Mouse (Mus musculus) forelimb bud, embryonic 11.5 days (tissue): Measurements from ENCODE around the gene Dgkq.
"Not testable (repeated sequence)": the region's sequence is repeated elsewhere in the genome, so short reads cannot be mapped to it uniquely, and the experiment has no call there.

ENCODE experiments used
- DNase-seq: peaks from one replicate; pipeline ENCODE4 v3.0.0-alpha.2; 2012; ENCODE audit warnings: low read depth, low spot score

The Dgkq gene

GRCm38 (mm10) chr5:108655381-108655780, 14.1 kb downstream of the Dgkq start:
- no peak for DNase-seq

- no peak for DNase-seq
These were observed 15.0 kb downstream of the Dgkq start for GRCm38 (mm10) chr5:108654444-108654990.

GRCm38 (mm10) chr5:108653341-108653740, 16.1 kb downstream of the Dgkq start:
- DNase-seq, result no peak

- peak; percentile 66 for DNase-seq
These were observed 17.6 kb downstream of the Dgkq start for GRCm38 (mm10) chr5:108651823-108652222.

- no peak for DNase-seq
These were observed 18.2 kb downstream of the Dgkq start for GRCm38 (mm10) chr5:108651136-108651720.

GRCm38 (mm10) chr5:108650341-108650740, 19.1 kb downstream of the Dgkq start:
- DNase-seq, result no peak

- no peak for DNase-seq
These were observed 20.4 kb downstream of the Dgkq start for GRCm38 (mm10) chr5:108648937-108649576.

DNA sequence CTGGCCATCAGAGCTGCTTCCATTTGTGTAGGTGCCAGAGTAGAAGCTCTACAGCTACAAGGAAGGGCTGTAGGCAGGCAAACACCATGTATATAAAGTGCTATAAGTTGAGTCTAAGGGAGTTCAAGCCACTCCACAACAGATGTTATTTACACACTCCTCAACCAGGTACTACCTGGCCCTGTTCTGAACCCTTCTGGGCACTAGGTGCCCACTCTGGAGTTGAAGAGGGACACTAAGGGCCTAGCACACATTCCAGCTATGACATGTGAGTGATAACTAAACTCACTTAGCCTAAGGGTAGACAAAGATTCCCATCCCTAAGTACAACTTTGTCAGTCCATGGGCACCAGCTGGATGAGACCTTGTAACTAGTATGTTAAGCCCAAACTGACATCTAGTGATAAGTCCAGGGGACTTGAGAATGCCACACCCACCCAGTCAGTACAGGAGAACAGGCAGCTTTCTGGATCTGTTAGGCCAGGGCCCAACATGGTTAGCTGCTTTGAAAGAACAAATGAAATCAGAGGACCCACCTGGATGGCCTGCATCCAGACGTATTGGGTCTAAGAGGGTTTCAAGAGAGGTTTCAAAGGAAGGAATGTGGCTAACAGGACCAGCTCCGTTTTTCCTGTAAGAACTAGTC, 21.5 kb downstream of the Dgkq start:
- no peak for DNase-seq

- DNase-seq, result no peak
These were observed 22.2 kb downstream of the Dgkq start for GRCm38 (mm10) chr5:108647311-108647710.

DNA sequence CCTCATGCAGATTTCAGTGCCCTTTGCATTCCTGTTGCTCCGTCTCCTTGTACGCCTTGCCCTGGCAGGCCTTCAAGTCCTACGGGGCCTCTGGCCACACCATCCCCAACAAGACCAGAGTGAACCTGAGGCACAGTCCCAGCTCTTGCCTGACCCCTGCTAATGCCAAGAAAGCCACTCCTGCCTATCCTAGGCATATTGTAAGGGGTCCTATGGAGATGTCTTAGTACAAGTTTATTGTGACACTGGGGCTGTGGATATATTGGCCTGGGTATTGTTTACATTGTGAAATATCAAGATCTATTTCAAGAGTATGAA, 23.2 kb downstream of the Dgkq start:
- DNase-seq, result no peak

GRCm38 (mm10) chr5:108645651-108646342, 23.7 kb downstream of the Dgkq start:
- DNase-seq, result no peak

DNA sequence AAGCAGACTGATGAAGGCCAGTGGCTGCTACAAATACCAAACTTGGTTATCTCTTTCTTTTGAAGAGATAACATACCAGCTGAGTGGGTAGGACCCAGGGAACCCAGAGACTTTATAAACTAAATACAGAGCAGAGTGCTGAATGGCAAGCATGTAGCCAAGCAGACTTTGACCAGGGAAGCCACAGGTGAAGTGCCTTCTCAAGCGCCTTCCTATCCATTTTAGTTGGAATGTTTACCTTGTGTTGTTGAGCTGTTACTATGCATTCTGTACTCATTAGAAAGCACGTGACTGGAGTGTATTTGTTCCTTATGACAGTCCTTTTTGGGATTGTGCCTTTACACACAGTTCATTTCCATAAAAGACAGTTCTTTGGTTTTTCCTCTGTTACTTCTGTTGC, 25.8 kb downstream of the Dgkq start:
- DNase-seq, result no peak

DNA sequence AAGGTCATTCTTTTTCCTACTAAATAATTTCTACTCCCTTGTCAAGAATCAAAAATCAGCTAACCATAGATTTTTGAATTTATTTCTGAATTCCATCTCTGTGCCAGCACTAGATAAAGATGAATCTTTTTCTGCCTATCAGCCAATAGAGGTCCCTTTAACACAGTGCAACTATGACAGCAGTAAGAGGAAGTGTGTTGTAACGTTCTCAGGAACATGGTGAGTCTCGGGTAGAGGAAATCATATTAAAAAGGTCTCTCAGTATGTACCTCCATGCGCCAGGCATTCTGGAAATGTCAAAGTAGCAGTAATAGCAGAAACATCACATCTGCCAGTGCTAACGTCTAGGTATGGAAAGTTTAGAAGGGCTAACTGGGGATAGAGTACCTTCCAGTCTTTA, 33.3 kb downstream of the Dgkq start:
- DNase-seq, result no peak

- DNase-seq, result not testable (repeated sequence)
These were observed 35.4 kb downstream of the Dgkq start for GRCm38 (mm10) chr5:108634088-108634487.

GRCm38 (mm10) chr5:108633676-108634075, 35.8 kb downstream of the Dgkq start:
- no peak for DNase-seq

DNA sequence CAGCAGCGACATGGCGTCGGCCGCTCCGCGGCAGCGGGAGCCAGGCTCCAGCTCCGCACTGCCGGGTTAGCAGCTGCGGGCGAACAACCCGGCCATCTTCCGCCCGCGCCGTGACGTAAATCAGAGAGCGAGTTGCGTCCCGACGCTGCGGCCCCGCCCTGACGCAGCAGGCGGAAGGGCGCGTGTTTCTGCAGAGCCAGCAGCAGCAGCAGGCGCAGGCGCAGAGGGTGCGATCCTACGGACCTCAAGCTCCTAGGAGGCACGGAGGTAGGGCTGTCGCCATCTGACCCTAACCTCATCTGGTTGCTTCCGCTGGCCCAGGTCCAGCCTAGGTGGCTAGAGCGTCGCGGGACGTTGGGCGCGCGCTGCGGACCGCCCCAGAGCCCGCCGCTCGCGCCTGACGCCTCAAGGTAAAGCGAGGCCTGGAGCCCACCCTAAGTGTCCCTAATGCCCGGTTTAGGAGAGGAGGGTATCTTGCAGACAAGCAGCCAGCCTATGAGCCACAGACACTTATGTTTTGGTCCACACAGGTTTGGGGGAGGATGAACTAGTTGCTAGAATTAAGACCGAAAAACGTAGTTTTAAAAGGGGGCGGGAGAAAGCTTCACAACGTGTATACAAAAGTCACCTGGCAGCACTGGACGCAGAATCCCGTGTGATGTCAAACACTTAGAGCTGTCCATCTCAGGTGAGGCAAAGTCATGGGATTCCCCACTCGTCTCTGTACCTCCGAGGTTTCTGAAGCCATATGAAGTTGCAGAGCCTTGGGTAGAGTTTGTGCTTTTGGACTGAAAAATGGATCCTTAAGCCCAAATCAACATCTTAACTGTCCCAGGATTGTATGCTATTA, 39.6 kb downstream of the Dgkq start, which contains the start of the genes Gak and Tmem175:
TSS of gene Gak (minus strand) at position 122 of the 850 bp plus-strand sequence.
TSS of gene Tmem175 (plus strand) at position 137 of the 850 bp plus-strand sequence.
- peak; percentile 94 for DNase-seq

- no peak for DNase-seq
These were observed 40.4 kb downstream of the Dgkq start for GRCm38 (mm10) chr5:108628891-108629633.

DNA sequence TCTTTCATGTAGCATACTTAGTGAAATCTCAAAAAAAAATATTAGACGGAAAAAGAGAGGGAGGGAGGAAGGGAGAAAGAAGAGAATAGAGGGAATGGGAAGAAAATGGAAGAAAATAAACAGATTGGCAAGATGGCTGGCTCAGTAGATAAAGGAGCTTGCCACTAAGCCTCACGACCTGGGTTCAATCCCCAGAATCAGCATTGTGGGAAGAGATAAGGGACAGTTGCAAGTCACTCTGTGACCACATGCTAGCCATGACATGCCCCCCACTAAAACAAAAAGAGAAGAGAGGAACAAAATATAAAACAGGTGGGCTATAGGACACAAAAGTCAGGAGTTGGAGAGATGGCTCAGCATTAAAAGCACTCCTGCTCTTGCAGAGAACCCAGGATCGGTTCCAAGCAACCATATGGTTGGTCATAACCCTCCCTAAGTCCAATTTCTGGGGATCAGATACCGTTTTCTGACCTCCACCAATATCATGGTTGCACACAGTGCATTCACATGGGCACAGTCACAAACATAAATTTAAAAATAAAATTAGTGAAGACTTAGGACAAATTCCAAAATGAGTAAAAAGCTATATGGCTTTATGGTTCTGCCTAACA, 43.3 kb downstream of the Dgkq start:
- no peak for DNase-seq

- no peak for DNase-seq
These were observed 47.6 kb downstream of the Dgkq start for GRCm38 (mm10) chr5:108621870-108622269.

DNA sequence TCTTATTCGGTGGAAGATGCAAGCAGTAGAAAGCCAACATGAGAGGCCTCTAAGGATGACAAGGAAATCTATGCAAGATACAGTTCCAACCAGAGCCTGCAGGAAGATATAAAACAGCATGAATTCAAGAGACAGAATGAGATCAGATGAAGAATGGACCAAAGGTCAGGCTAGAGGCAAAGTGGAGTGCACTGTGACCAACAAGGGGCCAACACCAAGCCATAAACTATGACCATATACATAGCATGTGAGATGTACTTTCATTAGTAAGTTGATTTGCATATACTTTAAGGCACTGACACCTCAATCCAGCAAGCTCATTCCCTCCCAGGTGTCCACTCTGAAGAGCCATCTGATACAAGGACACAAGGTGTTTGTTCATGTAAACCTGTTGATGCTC, 59.0 kb downstream of the Dgkq start:
- no peak for DNase-seq
